ENCODE assay signal across 9 mouse cellular contexts in the genomic region with DNA sequence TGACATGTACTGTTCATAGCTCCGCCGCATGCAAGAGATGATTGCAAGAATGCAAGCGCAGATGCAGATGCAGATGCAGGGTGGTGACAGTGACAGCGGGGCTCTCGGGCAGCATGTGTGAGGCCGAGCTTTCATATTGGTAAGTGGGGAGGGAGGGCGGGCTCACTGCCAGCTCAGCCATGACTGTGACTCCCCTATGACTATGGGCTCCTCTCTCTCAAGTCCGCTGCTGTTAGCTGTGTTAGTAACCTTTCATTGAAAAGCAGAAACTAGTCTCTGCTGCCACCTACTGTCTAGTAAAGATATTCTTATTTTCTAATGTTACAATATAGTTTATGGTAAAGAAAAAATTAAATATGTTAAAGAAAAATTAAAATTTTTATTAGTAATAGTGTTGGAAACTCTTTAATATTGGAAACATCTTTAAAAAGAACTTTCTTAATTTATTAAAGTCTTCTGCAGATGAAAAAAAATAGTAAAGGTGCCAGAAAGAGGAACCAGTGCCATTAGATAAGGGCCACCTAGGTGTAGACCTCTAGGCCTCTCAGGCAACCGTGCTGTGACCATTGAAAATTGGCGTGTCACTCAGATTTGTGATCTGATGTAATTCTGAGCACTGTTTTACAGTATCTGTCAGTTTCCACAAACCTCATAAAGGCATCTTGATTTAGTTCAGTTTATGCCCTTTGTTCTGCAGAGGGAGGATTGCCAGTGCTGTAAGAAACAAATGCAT. TPM values are rescaled to one million over a fixed set of nuclear protein-coding genes. Genes with fewer than 3 reads are reported as not detected.
DNase-seq lines count a peak whose midpoint lies in the region; ATAC-seq and TF ChIP-seq lines count a peak whose summit lies in the region.
"Had no signal": no experiment of that assay in that cellular context is flagged by ENCODE, and none has a peak within 500 bp of the region (broad histone marks: within the 10 kb centered on the region; RNA-seq: fewer than 3 reads in every experiment).

No protein-coding gene starts in this region.

- H3K36me3 ChIP-seq in thymus, adult 2 months (ENCODE audit: control insufficient read depth, insufficient read depth, low read length), result peaks cover 35% of the 10 kb centered on the region
- H3K36me3 ChIP-seq in forebrain, embryonic 11.5 days (ENCODE audit: control insufficient read depth, insufficient read depth, low read length), result peaks cover 2% of the 10 kb centered on the region; the same call in 1 of the 2 replicates
- peaks cover 14% of the 10 kb centered on the region for H3K36me3 ChIP-seq in splenic B cell, adult 2 months (ENCODE audit: control insufficient read depth, insufficient read depth, low read length, poor library complexity, severe bottlenecking)

- H3K27ac ChIP-seq in gastrocnemius, adult 2 months, result no peak overlapping the region
- H3K27ac ChIP-seq in thymus, adult 2 months (ENCODE audit: control insufficient read depth, insufficient read depth, low read length), result no peak overlapping the region
- no peak overlapping the region for H3K27ac ChIP-seq in forebrain, embryonic 11.5 days (ENCODE audit: low read depth, low read length)
- H3K27ac ChIP-seq: limb, embryonic 13.5 days had no signal

- ATAC-seq in forebrain, embryonic 11.5 days (replicated peaks; ENCODE audit: low FRiP score), result no peak

- intact Hi-C loops in gastrocnemius, adult 2 months (cut with DNase I), result loop anchor here (2.0 kb wide), 1 partner anchor 332 kb away; no protein-coding TSS in a partner anchor
- intact Hi-C loops in gastrocnemius, postnatal 14 days (cut with DNase I; ENCODE audit: low total_unique reads), result no loop called here

- peaks cover 7% of the 10 kb centered on the region for H3K4me1 ChIP-seq in thymus, adult 2 months (replicated peaks; ENCODE audit: control insufficient read depth, insufficient read depth, low read length)
- H3K4me1 ChIP-seq in forebrain, embryonic 11.5 days (replicated peaks; ENCODE audit: control insufficient read depth, insufficient read depth, low read length), result peaks cover 1% of the 10 kb centered on the region; the same call in 1 of the 2 replicates

- DNase-seq in gastrocnemius, adult 2 months, result peak; percentile 22
- DNase-seq in gastrocnemius, postnatal 14 days, result no peak
- peak; percentile 10 for DNase-seq in thymus, adult 2 months
- DNase-seq in thymus, adult 18-20 months, result no peak
- DNase-seq in forebrain, embryonic 11.5 days (ENCODE audit: low spot score), result peak; percentile 57
- DNase-seq in lung, postnatal 10 days, result peak; percentile 26
- peak; percentile 78 for DNase-seq in splenic B cell, adult 2 months (ENCODE audit: low read depth, low spot score)
- DNase-seq in yolk sac, embryonic 10.5 days (ENCODE audit: low spot score), result no peak

- no peaks in the 10 kb centered on the region for H3K9me3 ChIP-seq in forebrain, embryonic 11.5 days (ENCODE audit: control insufficient read depth, low read length)
- H3K9me3 ChIP-seq: limb, embryonic 13.5 days had no signal

- no peak overlapping the region for H3K4me2 ChIP-seq in forebrain, embryonic 11.5 days (ENCODE audit: low read depth, low read length, severe bottlenecking)
- H3K4me2 ChIP-seq: limb, embryonic 13.5 days had no signal

- WGBS in thymus, adult 2 months, result 60% methylated on average over 10 of the region's 10 CpGs
- WGBS in forebrain, embryonic 11.5 days, result 67% methylated on average over 10 of the region's 10 CpGs

- H3K4me3 ChIP-seq in gastrocnemius, adult 2 months, result no peak overlapping the region
- no peak overlapping the region for H3K4me3 ChIP-seq in thymus, adult 2 months (ENCODE audit: control insufficient read depth, insufficient read depth, low read length)
- H3K4me3 ChIP-seq in forebrain, embryonic 11.5 days (ENCODE audit: low read depth, low read length), result no peak overlapping the region
- H3K4me3 ChIP-seq: limb, embryonic 13.5 days had no signal

- H3K27me3 ChIP-seq in thymus, adult 2 months (ENCODE audit: control insufficient read depth, insufficient read depth, low read length), result no peaks in the 10 kb centered on the region
- no peaks in the 10 kb centered on the region for H3K27me3 ChIP-seq in forebrain, embryonic 11.5 days (ENCODE audit: control insufficient read depth, insufficient read depth, low read length)
- H3K27me3 ChIP-seq in splenic B cell, adult 2 months (ENCODE audit: control insufficient read depth, insufficient read depth, low read length, poor library complexity, severe bottlenecking), result no peaks in the 10 kb centered on the region
- H3K27me3 ChIP-seq: limb, embryonic 13.5 days had no signal

- peak; percentile 70 for TF ChIP-seq CTCF in gastrocnemius, adult 2 months (IDR thresholded peaks at IDR 0.05)
- no peak for TF ChIP-seq CTCF in thymus, adult 2 months (IDR thresholded peaks at IDR 0.05; ENCODE audit: borderline replicate concordance, control insufficient read depth, extremely low read depth, insufficient read depth, low read length, poor library complexity)

- no peak for TF ChIP-seq POLR2A in thymus, adult 2 months (IDR thresholded peaks at IDR 0.05; ENCODE audit: control insufficient read depth, extremely low read depth, insufficient read depth, low read length, poor library complexity)

- no peak overlapping the region for H3K9ac ChIP-seq in forebrain, embryonic 11.5 days (ENCODE audit: low read length)
- H3K9ac ChIP-seq: limb, embryonic 13.5 days had no signal

RNA-seq across cellular contexts. Expression of a gene that starts 4.8 kb away (rescaled TPM):
- 10 to 100 TPM; 13.1 to 13.4 TPM for total RNA-seq in gastrocnemius, adult 2 months (2021)
- 10 to 100 TPM; 11.5 to 14.4 TPM for total RNA-seq in gastrocnemius, postnatal 14 days (2021)
- 1.7 and 2.1 TPM in 2 replicates for polyA plus RNA-seq in thymus, adult 2 months (2012; rRNA removed)
- 4.4 and 4.5 TPM in 2 replicates for polyA plus RNA-seq in forebrain, embryonic 11.5 days (2014; fragmentation: Nextera tagmentation; extraction: Ambion mirVana)

RNA-seq across cellular contexts. Expression of a gene that starts 28.5 kb away (rescaled TPM):
- 100 to 1,000 TPM; 317 to 345 TPM for total RNA-seq in gastrocnemius, adult 2 months (2021)
- 100 to 1,000 TPM; 220 to 231 TPM for total RNA-seq in gastrocnemius, postnatal 14 days (2021)
- polyA plus RNA-seq in thymus, adult 2 months (2012; rRNA removed), result 52.3 and 53.4 TPM in 2 replicates
- 87.1 and 92.4 TPM in 2 replicates for polyA plus RNA-seq in forebrain, embryonic 11.5 days (2014; fragmentation: Nextera tagmentation; extraction: Ambion mirVana)

Comparison
In these comparisons a context has a peak if more than half of its experiments do, and no peak if none do; other contexts are left out.
1. DNase-seq: peak in gastrocnemius, adult 2 months (single experiment), thymus, adult 2 months (single experiment), forebrain, embryonic 11.5 days (single experiment), lung, postnatal 10 days (single experiment) and splenic B cell, adult 2 months (single experiment); none in gastrocnemius, postnatal 14 days (single experiment), thymus, adult 18-20 months (0 of 2) and yolk sac, embryonic 10.5 days (single experiment).